16 mouse cellular contexts compared by ENCODE assay signal in genomic region chr16:63806437-63807129, GRCm38 (mm10). TPM values are rescaled to one million over a fixed set of nuclear protein-coding genes. Genes with fewer than 3 reads are reported as not detected.
DNase-seq lines count a peak whose midpoint lies in the region; ATAC-seq lines count a peak whose summit lies in the region.
"Had no signal": no experiment of that assay in that cellular context is flagged by ENCODE, and none has a peak within 500 bp of the region (broad histone marks: within the 10 kb centered on the region; RNA-seq: fewer than 3 reads in every experiment).

No protein-coding gene starts in this region.

- H3K9me3 ChIP-seq in forebrain, embryonic 16.5 days (ENCODE audit: control insufficient read depth, low read length), result no peaks in the 10 kb centered on the region
- no peaks in the 10 kb centered on the region for H3K9me3 ChIP-seq in midbrain, embryonic 12.5 days
- H3K9me3 ChIP-seq: liver, embryonic 15.5 days had no signal

- no peaks in the 10 kb centered on the region for H3K36me3 ChIP-seq in forebrain, embryonic 16.5 days (ENCODE audit: control insufficient read depth, insufficient read depth)
- H3K36me3 ChIP-seq in midbrain, embryonic 12.5 days, result no peaks in the 10 kb centered on the region
- H3K36me3 ChIP-seq: liver, embryonic 15.5 days had no signal

- intact Hi-C loops in left cerebral cortex, postnatal 4 days (cut with DNase I), result no loop called here
- intact Hi-C loops in left cerebral cortex, postnatal 14 days (cut with DNase I), result no loop called here

- 6% methylated on average over 5 of the region's 5 CpGs for WGBS in forebrain, embryonic 16.5 days
- whole genome bisulfite sequencing in midbrain, embryonic 12.5 days, result 19% methylated on average over 5 of the region's 5 CpGs

- H3K4me3 ChIP-seq in forebrain, embryonic 16.5 days (replicated peaks; ENCODE audit: low read length), result no peak overlapping the region
- no peak overlapping the region for H3K4me3 ChIP-seq in midbrain, embryonic 12.5 days
- H3K4me3 ChIP-seq: liver, embryonic 15.5 days had no signal

- H3K27me3 ChIP-seq in forebrain, embryonic 16.5 days (replicated peaks; ENCODE audit: control insufficient read depth, insufficient read depth, low read length), result no peaks in the 10 kb centered on the region
- H3K27me3 ChIP-seq in midbrain, embryonic 12.5 days, result no peaks in the 10 kb centered on the region
- H3K27me3 ChIP-seq: liver, embryonic 15.5 days had no signal

- peak overlapping the region; percentile 9 for H3K27ac ChIP-seq in forebrain, embryonic 16.5 days (ENCODE audit: low read length)
- 0 out of 2 replicates have a peak overlapping the region, but pooled peaks have one; percentile 46 for H3K27ac ChIP-seq in midbrain, embryonic 12.5 days (replicated peaks)
- H3K27ac ChIP-seq: liver, embryonic 15.5 days had no signal

- peak; percentile 72 for DNase-seq in left cerebral cortex, postnatal 4 days
- no peak for DNase-seq in left cerebral cortex, postnatal 14 days (ENCODE audit: low spot score in 2 of 2)
- DNase-seq in retina, postnatal 1 day, result peak; percentile 88
- no peak for DNase-seq in frontal cortex, postnatal 10 days (ENCODE audit: low spot score in 2 of 2)
- DNase-seq in layer of hippocampus, adult 9-10 months (ENCODE audit: low spot score), result no peak
- no peak for DNase-seq in spleen, postnatal 10 days (ENCODE audit: low spot score in 2 of 2)
- DNase-seq: adrenal gland, postnatal 14 days; B cell, adult 2 months; cerebellum, adult 2 months; heart, postnatal 4 days; kidney, postnatal 25 days; thymus, postnatal 25 days had no signal

- peak; percentile 98 for ATAC-seq in forebrain, embryonic 16.5 days
- ATAC-seq in midbrain, embryonic 12.5 days (ENCODE audit: low FRiP score, low read depth), result peak; percentile 97

- H3K9ac ChIP-seq in forebrain, embryonic 16.5 days (replicated peaks; ENCODE audit: low read depth, low read length), result no peak overlapping the region
- no peak overlapping the region for H3K9ac ChIP-seq in midbrain, embryonic 12.5 days (replicated peaks)
- H3K9ac ChIP-seq: liver, embryonic 15.5 days had no signal

- no peak overlapping the region for H3K4me2 ChIP-seq in forebrain, embryonic 16.5 days (ENCODE audit: low read length)
- peak overlapping the region; percentile 21; the same call in 1 of the 2 replicates for H3K4me2 ChIP-seq in midbrain, embryonic 12.5 days (replicated peaks)
- H3K4me2 ChIP-seq: liver, embryonic 15.5 days had no signal

- H3K4me1 ChIP-seq in forebrain, embryonic 16.5 days (replicated peaks; ENCODE audit: control insufficient read depth, insufficient read depth, low read length), result peaks cover 7% of the 10 kb centered on the region
- peaks cover 12% of the 10 kb centered on the region for H3K4me1 ChIP-seq in midbrain, embryonic 12.5 days
- H3K4me1 ChIP-seq: liver, embryonic 15.5 days had no signal

RNA-seq across cellular contexts. Expression of gene Epha3, which starts 57.4 kb away (rescaled TPM):
- 10 to 100 TPM; 48.3 to 50.2 TPM for total RNA-seq in left cerebral cortex, postnatal 4 days (2021)
- total RNA-seq in left cerebral cortex, postnatal 14 days (2021), result 10 to 100 TPM; 15.9 to 17.9 TPM
- 76.8 and 84.3 TPM in 2 replicates for polyA plus RNA-seq in forebrain, embryonic 16.5 days (2015; fragmentation: Nextera tagmentation; extraction: Ambion mirVana)
- polyA plus RNA-seq in midbrain, embryonic 12.5 days (2016; fragmentation: Nextera tagmentation; extraction: Ambion mirVana), result 36.4 and 36.7 TPM in 2 replicates
- total RNA-seq: granulocyte monocyte progenitor cell, adult 5-6 weeks had no signal

Comparison
In these comparisons a context has a peak if more than half of its experiments do, and no peak if none do; other contexts are left out.
1. DNase-seq: peak in left cerebral cortex, postnatal 4 days (single experiment) and retina, postnatal 1 day (single experiment); none in left cerebral cortex, postnatal 14 days (0 of 2), frontal cortex, postnatal 10 days (0 of 2), layer of hippocampus, adult 9-10 months (single experiment) and spleen, postnatal 10 days (0 of 2).